Mouse (Mus musculus) cerebellum, adult 18-20 months (tissue): ENCODE data around the gene Napsa.

Experiments used
- DNase-seq, 2 experiments: peaks; one replicate each; pipeline ENCODE4 v3.0.0; 2021

Napsa gene

DNA sequence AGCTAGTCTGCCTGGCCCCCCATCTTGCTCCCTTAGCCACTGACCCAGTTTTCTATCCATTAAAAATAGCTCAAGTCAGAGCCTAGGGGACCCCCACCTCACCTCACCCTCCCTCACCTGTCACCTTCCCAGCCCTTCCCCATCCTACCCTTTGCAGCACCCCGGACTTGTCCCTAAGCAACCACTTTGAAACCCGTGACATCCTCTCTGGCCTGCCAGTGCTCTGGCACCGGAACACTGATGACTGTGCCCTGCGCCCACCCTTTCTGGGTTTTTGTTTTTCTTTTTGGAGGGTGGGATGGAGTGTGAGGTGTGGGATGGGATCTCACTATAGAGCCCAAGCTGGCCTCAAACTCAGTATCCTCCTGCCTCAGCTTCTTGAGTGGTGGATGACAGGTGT lies 25.5 kb downstream of the Napsa start:
- no peak for DNase-seq

GRCm38 (mm10) chr7:44598336-44598735 lies 26.2 kb downstream of the Napsa start:
- DNase-seq = no peak

DNA sequence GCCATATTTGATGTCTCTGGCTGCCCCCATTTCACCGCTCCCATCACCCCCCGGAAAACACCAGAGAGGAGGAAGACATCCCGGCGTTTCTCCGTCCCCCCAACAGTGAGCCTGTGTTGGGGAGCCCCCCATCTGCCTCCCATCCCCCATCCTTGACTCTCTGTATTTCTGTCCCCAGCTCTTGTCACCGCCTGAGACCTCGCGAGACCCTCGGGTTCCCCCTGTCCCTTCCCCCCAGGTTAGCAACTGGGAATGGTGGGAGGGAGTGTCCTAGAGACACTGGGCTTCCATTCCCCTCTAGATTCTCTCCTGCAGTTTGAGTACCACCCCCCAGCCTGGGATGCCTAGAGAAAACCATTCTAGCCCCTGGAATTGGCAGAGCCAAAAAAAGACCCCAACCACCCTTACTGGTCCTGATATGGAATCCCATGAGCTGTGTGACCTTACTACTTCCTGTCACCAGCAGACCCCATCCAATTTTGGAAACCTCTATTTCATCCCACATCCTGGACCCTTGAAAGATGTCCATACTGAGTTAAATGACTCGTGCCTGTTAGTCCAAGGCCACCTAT lies 28.6 kb downstream of the Napsa start:
- DNase-seq = no peak

GRCm38 (mm10) chr7:44601646-44602045 lies 29.5 kb downstream of the Napsa start:
- DNase-seq = peak in 1 of 2 experiments; percentile 43

GRCm38 (mm10) chr7:44602443-44602842 lies 30.3 kb downstream of the Napsa start:
- DNase-seq = peak; percentile 80

- peak in 1 of 2 experiments; percentile 54 for DNase-seq
These were observed 31.1 kb downstream of the Napsa start for GRCm38 (mm10) chr7:44603186-44603855.

DNA sequence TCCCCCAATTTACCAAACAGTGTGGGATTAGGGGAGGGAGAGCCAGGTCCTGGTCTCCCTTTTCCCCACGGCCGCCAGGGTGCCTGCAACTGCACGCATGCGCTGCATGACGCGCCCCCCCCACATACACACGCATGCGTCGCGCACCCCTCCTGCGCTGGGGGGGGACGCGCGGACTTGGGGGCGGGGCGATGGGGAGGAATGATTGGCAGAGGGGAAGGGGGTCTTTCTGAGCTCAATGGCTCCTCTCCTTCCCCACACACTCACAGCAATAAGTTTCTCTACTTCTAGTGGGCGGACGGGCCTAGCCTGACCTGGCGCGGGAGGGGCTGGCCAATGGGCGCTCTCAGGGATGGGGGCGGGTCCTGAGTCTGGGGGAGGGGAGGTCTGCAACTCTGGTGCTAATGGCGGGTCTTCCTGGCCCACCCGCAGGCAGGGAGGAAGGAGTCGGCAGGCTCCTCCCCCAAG lies 32.0 kb downstream of the Napsa start:
- peak; percentile 64 to 77 for DNase-seq

GRCm38 (mm10) chr7:44604619-44605018 lies 32.4 kb downstream of the Napsa start:
- DNase-seq = no peak

- DNase-seq = peak in 1 of 2 experiments; percentile 32
These were observed 33.3 kb downstream of the Napsa start for GRCm38 (mm10) chr7:44605436-44605835.

- DNase-seq = peak in 1 of 2 experiments; percentile 61
These were observed 34.2 kb downstream of the Napsa start for GRCm38 (mm10) chr7:44606171-44606901.

GRCm38 (mm10) chr7:44612192-44612591 lies 40.0 kb downstream of the Napsa start:
- no peak for DNase-seq

DNA sequence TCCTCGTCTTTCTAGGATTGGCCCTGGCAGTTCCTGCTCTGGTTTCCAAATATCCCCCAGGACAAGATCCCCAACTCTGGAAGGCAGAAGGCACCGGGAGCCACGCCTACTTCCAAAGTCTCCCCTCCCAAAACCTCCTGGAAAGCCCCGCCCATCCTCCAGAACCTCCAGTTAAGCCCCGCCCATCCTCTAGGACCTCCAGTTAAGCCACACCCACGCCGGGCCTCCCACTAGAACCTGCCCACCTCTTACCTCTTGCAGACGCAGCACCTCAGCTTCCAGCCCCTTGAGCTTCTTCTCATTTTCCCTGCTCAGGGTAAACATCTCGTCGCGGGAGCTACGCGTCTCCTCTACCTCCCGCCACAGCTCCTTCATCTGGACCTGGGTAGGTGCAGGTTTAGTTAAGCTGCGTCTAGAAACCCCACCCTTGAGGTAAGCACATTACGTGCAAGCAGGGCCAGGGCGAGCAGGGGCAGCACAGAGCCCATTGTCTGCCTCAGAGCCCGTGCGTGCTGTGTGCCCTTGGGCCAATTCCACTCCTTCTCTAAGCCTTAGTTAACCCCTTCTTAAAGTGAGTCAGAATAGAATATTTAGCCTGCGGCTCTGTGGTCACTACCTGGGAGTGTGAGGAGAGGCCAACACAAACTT lies 42.0 kb downstream of the Napsa start:
- DNase-seq = no peak

GRCm38 (mm10) chr7:44615309-44615708 lies 43.1 kb downstream of the Napsa start:
- DNase-seq = no peak

GRCm38 (mm10) chr7:44615987-44616386 lies 43.8 kb downstream of the Napsa start:
- peak; percentile 72 to 76 for DNase-seq

DNA sequence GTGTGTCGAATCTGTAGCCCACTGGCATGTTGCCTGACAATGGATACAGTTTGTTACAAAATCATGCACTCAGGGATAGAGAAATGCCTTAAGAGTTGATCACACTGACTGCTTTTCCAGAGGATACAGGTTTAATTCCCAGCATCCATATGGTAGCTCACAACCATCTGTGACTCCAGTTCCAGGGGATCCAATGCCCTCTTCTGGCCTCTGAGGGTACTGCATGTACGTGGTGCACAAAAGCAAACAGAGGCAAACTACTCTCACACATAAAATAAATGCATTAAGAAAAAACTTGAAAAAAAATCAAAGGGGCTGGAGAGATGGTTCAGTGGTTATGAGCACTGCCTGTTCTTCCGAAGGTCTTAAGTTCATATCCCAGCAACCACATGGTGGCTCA lies 44.9 kb downstream of the Napsa start:
- DNase-seq = no peak

DNA sequence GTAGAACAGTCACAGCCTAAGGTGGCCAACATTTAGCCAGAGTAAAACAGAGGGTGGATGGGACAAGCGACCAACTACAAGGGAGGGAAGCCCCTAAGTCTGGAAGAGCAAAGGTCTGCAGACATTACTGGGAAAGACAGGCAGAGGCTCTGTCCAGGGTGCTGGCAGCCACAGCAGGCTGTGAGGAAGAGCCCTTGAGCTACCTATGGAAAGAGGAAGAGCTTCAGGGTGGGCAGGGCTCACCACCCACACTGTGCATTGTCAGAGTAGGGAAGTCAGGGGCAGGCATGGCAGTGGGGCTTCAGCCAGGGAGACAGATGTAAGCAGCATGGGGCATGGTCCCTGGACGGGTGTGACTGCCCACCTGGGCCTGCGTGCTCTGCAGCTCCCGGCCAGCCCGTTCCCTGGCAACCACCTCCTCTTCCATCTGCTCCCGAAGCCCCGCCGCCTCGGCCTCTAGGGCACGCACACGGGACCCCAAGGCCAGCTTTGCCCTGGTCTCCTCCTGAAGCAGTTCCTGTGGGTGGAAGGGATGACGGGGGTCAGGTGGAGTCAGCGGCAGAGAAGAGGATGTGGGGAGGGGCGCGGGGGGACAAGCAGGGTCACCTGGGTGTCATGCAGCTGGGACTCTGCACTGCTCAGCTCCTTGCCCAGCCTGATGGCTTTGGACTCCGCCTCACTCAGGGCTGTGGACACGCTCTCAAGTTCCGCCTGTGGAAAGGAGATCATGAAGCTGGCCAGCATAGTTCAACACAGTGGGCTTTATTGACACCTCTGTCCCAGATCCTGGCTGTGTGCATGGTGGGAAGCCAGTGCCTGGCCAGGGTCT lies 51.7 kb downstream of the Napsa start:
- peak; percentile 68 to 75 for DNase-seq

- DNase-seq = no peak
These were observed 52.3 kb downstream of the Napsa start for GRCm38 (mm10) chr7:44624543-44624826.

GRCm38 (mm10) chr7:44624828-44625227 lies 52.6 kb downstream of the Napsa start:
- DNase-seq = peak; percentile 86 to 88

DNA sequence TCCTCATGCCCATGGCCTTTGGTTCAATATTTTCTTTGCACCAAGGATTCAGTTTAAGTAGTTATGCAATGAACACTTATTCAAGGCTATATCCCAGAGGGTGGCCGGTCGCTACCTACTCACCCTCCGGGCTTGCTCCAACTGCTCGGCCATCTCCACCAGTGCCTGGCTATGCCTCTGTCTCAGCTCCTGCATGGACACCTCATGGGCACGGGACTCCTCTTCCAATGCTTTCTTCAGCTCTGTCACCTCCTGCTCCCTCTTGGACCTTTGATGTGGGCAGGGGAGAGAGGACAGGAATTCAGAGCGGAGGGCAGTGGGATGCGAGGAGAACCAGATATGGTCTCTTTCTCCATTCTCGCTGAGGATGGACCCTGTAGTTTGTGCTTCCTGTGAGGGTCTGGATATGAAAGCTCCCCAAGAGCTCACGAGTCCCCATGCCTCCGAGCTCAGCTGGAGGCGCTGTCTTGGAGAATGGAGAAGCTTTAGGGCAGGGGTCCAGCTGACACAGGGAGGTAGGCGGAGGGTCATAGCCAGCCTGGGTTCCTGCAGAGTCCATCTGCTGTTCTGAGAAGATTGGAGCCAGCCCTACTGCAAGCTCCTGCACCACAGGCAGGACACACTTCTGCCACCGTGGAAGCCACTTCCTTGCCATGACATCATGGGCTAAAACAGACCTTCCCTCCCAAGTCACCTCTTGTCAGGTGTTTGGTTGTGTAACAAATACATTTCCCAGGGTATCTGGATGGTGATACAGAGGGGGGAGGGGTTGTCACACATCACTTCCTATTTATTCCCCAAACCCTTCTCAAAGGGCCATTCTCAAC lies 53.3 kb downstream of the Napsa start:
- peak; percentile 91 to 93 for DNase-seq

DNA sequence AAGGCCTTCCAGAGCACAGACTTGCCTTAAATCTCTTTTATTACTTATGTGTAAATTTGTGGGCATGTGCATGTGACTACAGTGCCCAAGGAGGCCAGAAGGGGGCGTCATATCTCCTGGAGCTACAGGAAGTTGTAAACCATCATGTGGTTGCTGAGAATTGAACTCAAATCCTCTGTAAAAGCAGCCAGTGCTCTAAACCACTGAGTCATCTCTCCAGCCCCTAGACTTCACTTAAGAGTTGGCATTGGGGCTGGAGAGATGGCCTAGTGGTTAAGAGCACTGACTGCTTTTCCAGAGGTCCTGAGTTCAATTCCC lies 53.8 kb downstream of the Napsa start:
- DNase-seq = no peak

- DNase-seq = no peak
These were observed 54.8 kb downstream of the Napsa start for GRCm38 (mm10) chr7:44626966-44627365.
